Mouse (Mus musculus) liver, embryonic 16.5 days (tissue): ENCODE data around the gene Itgb1bp1. TPM values are rescaled to one million over a fixed set of nuclear protein-coding genes. Genes with fewer than 3 reads are reported as not detected.

Experiments
- ATAC-seq: fragments of 200-750 bp; cut with Nextera tagmentation; 2 replicates; pipeline ENCODE4 v1.8.0; 2017; ENCODE audit warnings: low read depth, mild to moderate bottlenecking, moderate number of reproducible peaks, moderate library complexity
- H3K27ac ChIP-seq: fragments of 300-500 bp; sonication (generic); 2 replicates; pipeline ENCODE4 v1.5.1; 2014; ENCODE audit warnings: mild to moderate bottlenecking, low read length
- H3K27me3 ChIP-seq: fragments of 300-500 bp; sonication (generic); 2 replicates; pipeline ENCODE4 v1.6.1; 2014; ENCODE audit warnings: low read depth, low read length, mixed read lengths; ENCODE audit not compliant: control insufficient read depth, insufficient read depth
- H3K36me3 ChIP-seq: fragments of 300-500 bp; sonication (generic); 2 replicates; pipeline ENCODE4 v1.6.1; 2014; ENCODE audit warnings: mild to moderate bottlenecking; ENCODE audit not compliant: control insufficient read depth, insufficient read depth
- H3K4me1 ChIP-seq: fragments of 300-500 bp; sonication (generic); 2 replicates; pipeline ENCODE4 v1.6.1; 2014; ENCODE audit warnings: low read depth, low read length, mixed read lengths; ENCODE audit not compliant: control insufficient read depth
- H3K4me2 ChIP-seq: fragments of 300-500 bp; sonication (generic); 2 replicates; pipeline ENCODE4 v1.6.1; 2014; ENCODE audit warnings: low read depth, low read length, mixed read lengths
- H3K4me3 ChIP-seq: fragments of 300-500 bp; sonication (generic); 2 replicates; pipeline ENCODE4 v1.5.1; 2014; ENCODE audit warnings: low read depth, mild to moderate bottlenecking, low read length
- H3K9ac ChIP-seq: fragments of 300-500 bp; sonication (generic); 2 replicates; pipeline ENCODE4 v1.6.1; 2014; ENCODE audit warnings: low read depth, low read length
- H3K9me3 ChIP-seq: fragments of 300-500 bp; sonication (generic); replicated peaks from 2 replicates; pipeline ENCODE4 v1.6.1; 2016; ENCODE audit warnings: low read length; ENCODE audit not compliant: control insufficient read depth
- WGBS: fragments of 180-500 bp; shearing (Covaris S2); extraction: QIAGEN DNeasy Blood & Tissue Kit; methylation state at CpG from one replicate; pipeline ENCODE4 v1.1.7; 2014; ENCODE audit not compliant: insufficient replicate concordance; 5-methylcytosine and 5-hydroxymethylcytosine counted together
- polyA plus RNA-seq: library from polyadenylated mRNA; unstranded; fragments of >200 nt; fragmentation: Nextera tagmentation; extraction: Ambion mirVana; gene quantifications from 2 replicates; pipeline ENCODE4 v1.2.1, GENCODE M21; 2015

Itgb1bp1 gene
- polyA plus RNA-seq, 1 experiment from 2014 or later, result 19.3 TPM

- peak; percentile 37 for ATAC-seq
- Histone ChIP-seq H3K27ac (no peak overlapping the region; the same call in 1 of the 2 replicates), H3K27me3 (no peaks in the 10 kb centered on the region), H3K4me2 (no peak overlapping the region), H3K4me3 (no peak overlapping the region), H3K36me3 (no peaks in the 10 kb centered on the region), H3K9ac (no peak overlapping the region), H3K4me1 (peaks cover 15% of the 10 kb centered on the region), H3K9me3 (no peaks in the 10 kb centered on the region)
- WGBS, result 38% methylated on average over 11 of the region's 11 CpGs
Observed at GRCm38 (mm10) chr12:21204701-21205312, 81.3 kb downstream of the Itgb1bp1 start.

- H3K4me2 ChIP-seq, result no peak overlapping the region
- peaks cover 15% of the 10 kb centered on the region for H3K4me1 ChIP-seq
- no peaks in the 10 kb centered on the region for H3K9me3 ChIP-seq
- peak overlapping the region; percentile 67 for H3K27ac ChIP-seq
- H3K4me3 ChIP-seq, result no peak overlapping the region
- ATAC-seq, result peak; percentile 72
- no peaks in the 10 kb centered on the region for H3K27me3 ChIP-seq
- no peak overlapping the region for H3K9ac ChIP-seq
- no peaks in the 10 kb centered on the region for H3K36me3 ChIP-seq
- WGBS, result 49% methylated on average over 10 of the region's 10 CpGs
Observed at GRCm38 (mm10) chr12:21201485-21202269, 84.4 kb downstream of the Itgb1bp1 start.

GRCm38 (mm10) chr12:21200613-21201012 is 85.5 kb downstream of the Itgb1bp1 start:
- Histone ChIP-seq H3K9me3 (no peaks in the 10 kb centered on the region), H3K9ac (no peak overlapping the region), H3K36me3 (no peaks in the 10 kb centered on the region), H3K27ac (no peak overlapping the region; the same call in 1 of the 2 replicates), H3K27me3 (no peaks in the 10 kb centered on the region), H3K4me3 (no peak overlapping the region), H3K4me1 (peaks cover 14% of the 10 kb centered on the region), H3K4me2 (no peak overlapping the region)
- ATAC-seq, result no peak
- 66% methylated on average over 8 of the region's 8 CpGs for WGBS

- ATAC-seq, result no peak
- Histone ChIP-seq H3K27me3 (no peaks in the 10 kb centered on the region), H3K4me2 (no peak overlapping the region), H3K9ac (no peak overlapping the region), H3K4me3 (no peak overlapping the region), H3K36me3 (no peaks in the 10 kb centered on the region), H3K27ac (no peak overlapping the region), H3K9me3 (no peaks in the 10 kb centered on the region), H3K4me1 (peaks cover 5% of the 10 kb centered on the region)
- 69% methylated on average over 4 of the region's 4 CpGs for WGBS
Observed at GRCm38 (mm10) chr12:21196420-21196819, 89.7 kb downstream of the Itgb1bp1 start.

GRCm38 (mm10) chr12:21195497-21195896 is 90.6 kb downstream of the Itgb1bp1 start:
- no peaks in the 10 kb centered on the region for H3K36me3 ChIP-seq
- no peak overlapping the region for H3K4me3 ChIP-seq
- peak; percentile 58 for ATAC-seq
- no peaks in the 10 kb centered on the region for H3K9me3 ChIP-seq
- H3K4me2 ChIP-seq, result no peak overlapping the region
- H3K27ac ChIP-seq, result no peak overlapping the region
- H3K27me3 ChIP-seq, result no peaks in the 10 kb centered on the region
- H3K4me1 ChIP-seq, result peaks cover 5% of the 10 kb centered on the region
- no peak overlapping the region for H3K9ac ChIP-seq
- WGBS, result 55% methylated on average over 2 of the region's 3 CpGs

- Histone ChIP-seq H3K4me1 (peaks cover 5% of the 10 kb centered on the region), H3K9me3 (no peaks in the 10 kb centered on the region), H3K4me3 (no peak overlapping the region), H3K36me3 (no peaks in the 10 kb centered on the region), H3K4me2 (no peak overlapping the region), H3K27me3 (no peaks in the 10 kb centered on the region), H3K27ac (no peak overlapping the region), H3K9ac (no peak overlapping the region)
- 66% methylated on average over 2 of the region's 2 CpGs for WGBS
- peak; percentile 72 for ATAC-seq
Observed at GRCm38 (mm10) chr12:21191546-21191945, 94.5 kb downstream of the Itgb1bp1 start.

Other genes with a start within 250 kb of the Itgb1bp1 start
- gene Cpsf3, start 893 bp downstream of the Itgb1bp1 start, polyA plus RNA-seq, result 39.6 and 40.9 TPM in 2 replicates
- 52.9 and 55.8 TPM in 2 replicates for gene Iah1, start 30.1 kb upstream of the Itgb1bp1 start, polyA plus RNA-seq
- 15.8 and 16.3 TPM in 2 replicates for gene Adam17, start 87.3 kb upstream of the Itgb1bp1 start, polyA plus RNA-seq
- 161 and 182 TPM in 2 replicates for gene Ywhaq, start 131.4 kb upstream of the Itgb1bp1 start, polyA plus RNA-seq